Mouse (Mus musculus): ENCODE results near the gene Rpn1. TPM values are rescaled to one million over a fixed set of nuclear protein-coding genes. Genes with fewer than 3 reads are reported as not detected.

Gene Rpn1
- polyA plus RNA-seq, 1 experiment = 222 TPM

- Histone ChIP-seq H3K9ac (ENCODE audit: low read depth, poor library complexity, severe bottlenecking) (no peak overlapping the region), H3K4me3 (ENCODE audit: low read depth, low read length) (no peak overlapping the region), H3K9me3 (replicated peaks; ENCODE audit: control insufficient read depth, insufficient read depth, low read length, poor library complexity, severe bottlenecking) (no peaks in the 10 kb centered on the region), H3K36me3 (ENCODE audit: control insufficient read depth, insufficient read depth, low read length, poor library complexity, severe bottlenecking) (no peaks in the 10 kb centered on the region), H3K27me3 (ENCODE audit: control insufficient read depth, insufficient read depth, low read length, poor library complexity, severe bottlenecking) (no peaks in the 10 kb centered on the region), H3K27ac (ENCODE audit: insufficient read depth, low read length) (no peak overlapping the region), H3K4me1 (ENCODE audit: control insufficient read depth, insufficient read depth, low read length) (no peaks in the 10 kb centered on the region)
- TF ChIP-seq CTCF (IDR thresholded peaks at IDR 0.05; ENCODE audit: low read depth, low read length) (no peak), POLR2A (IDR thresholded peaks at IDR 0.05; ENCODE audit: insufficient read depth, low read length) (no peak), EP300 (IDR thresholded peaks at IDR 0.05; ENCODE audit: insufficient read depth, low read depth, low read length) (no peak)
These were observed 56.0 kb downstream of the Rpn1 start for GRCm38 (mm10) chr6:88140264-88140663.

DNA sequence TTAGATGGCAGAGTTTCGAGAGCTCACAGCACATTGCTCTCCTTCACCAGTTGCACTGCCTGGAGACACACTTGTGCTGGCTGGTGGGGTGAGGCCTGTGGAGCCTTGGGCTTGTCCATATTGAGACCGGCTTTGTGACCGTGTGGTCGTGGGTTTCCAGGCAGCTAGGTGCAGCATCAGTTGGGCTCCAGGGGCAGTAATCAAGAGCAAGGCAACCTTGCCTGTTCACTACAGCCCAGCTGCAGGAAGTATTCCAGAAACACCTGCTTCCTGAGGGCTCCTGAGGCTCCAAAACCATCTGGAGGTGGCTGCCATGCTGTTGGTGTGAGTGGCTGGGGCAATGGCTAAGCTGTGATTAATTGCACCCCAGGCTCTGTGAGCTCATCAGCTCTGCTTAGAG is 61.5 kb downstream of the Rpn1 start:
- Histone ChIP-seq H3K27ac (ENCODE audit: insufficient read depth, low read length) (no peak overlapping the region), H3K27me3 (ENCODE audit: control insufficient read depth, insufficient read depth, low read length, poor library complexity, severe bottlenecking) (no peaks in the 10 kb centered on the region), H3K4me1 (ENCODE audit: control insufficient read depth, insufficient read depth, low read length) (no peaks in the 10 kb centered on the region), H3K9me3 (replicated peaks; ENCODE audit: control insufficient read depth, insufficient read depth, low read length, poor library complexity, severe bottlenecking) (no peaks in the 10 kb centered on the region), H3K4me3 (ENCODE audit: low read depth, low read length) (no peak overlapping the region), H3K36me3 (ENCODE audit: control insufficient read depth, insufficient read depth, low read length, poor library complexity, severe bottlenecking) (no peaks in the 10 kb centered on the region), H3K9ac (ENCODE audit: low read depth, poor library complexity, severe bottlenecking) (no peak overlapping the region)
- TF ChIP-seq POLR2A (IDR thresholded peaks at IDR 0.05; ENCODE audit: insufficient read depth, low read length) (no peak), EP300 (IDR thresholded peaks at IDR 0.05; ENCODE audit: insufficient read depth, low read depth, low read length) (no peak), CTCF (IDR thresholded peaks at IDR 0.05; ENCODE audit: low read depth, low read length) (no peak)

DNA sequence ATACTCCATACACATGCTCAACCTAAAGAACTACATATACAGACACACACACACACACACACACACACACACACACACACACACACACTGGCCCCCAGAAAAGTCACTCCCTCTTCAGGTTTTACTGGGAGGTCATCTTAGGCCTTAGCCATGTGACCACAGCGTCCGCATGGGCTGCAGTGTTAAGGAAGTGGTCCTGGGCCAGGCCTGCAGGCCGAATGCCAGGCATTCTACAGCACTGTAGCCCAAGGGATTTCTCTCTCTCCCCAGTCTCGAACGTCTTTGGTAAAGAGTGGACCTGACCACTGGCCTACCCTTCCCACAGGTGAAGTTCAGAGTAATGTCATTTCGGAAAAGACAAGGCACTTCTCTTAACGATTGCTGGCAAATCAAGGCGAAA is 62.3 kb downstream of the Rpn1 start:
- Histone ChIP-seq H3K36me3 (ENCODE audit: control insufficient read depth, insufficient read depth, low read length, poor library complexity, severe bottlenecking) (no peaks in the 10 kb centered on the region), H3K4me3 (ENCODE audit: low read depth, low read length) (no peak overlapping the region), H3K27me3 (ENCODE audit: control insufficient read depth, insufficient read depth, low read length, poor library complexity, severe bottlenecking) (no peaks in the 10 kb centered on the region), H3K9ac (ENCODE audit: low read depth, poor library complexity, severe bottlenecking) (no peak overlapping the region), H3K9me3 (replicated peaks; ENCODE audit: control insufficient read depth, insufficient read depth, low read length, poor library complexity, severe bottlenecking) (no peaks in the 10 kb centered on the region), H3K27ac (ENCODE audit: insufficient read depth, low read length) (no peak overlapping the region), H3K4me1 (ENCODE audit: control insufficient read depth, insufficient read depth, low read length) (no peaks in the 10 kb centered on the region)
- no peak for TF ChIP-seq EP300 (IDR thresholded peaks at IDR 0.05; ENCODE audit: insufficient read depth, low read depth, low read length)
- no peak for TF ChIP-seq CTCF (IDR thresholded peaks at IDR 0.05; ENCODE audit: low read depth, low read length)
- no peak for TF ChIP-seq POLR2A (IDR thresholded peaks at IDR 0.05; ENCODE audit: insufficient read depth, low read length)

DNA sequence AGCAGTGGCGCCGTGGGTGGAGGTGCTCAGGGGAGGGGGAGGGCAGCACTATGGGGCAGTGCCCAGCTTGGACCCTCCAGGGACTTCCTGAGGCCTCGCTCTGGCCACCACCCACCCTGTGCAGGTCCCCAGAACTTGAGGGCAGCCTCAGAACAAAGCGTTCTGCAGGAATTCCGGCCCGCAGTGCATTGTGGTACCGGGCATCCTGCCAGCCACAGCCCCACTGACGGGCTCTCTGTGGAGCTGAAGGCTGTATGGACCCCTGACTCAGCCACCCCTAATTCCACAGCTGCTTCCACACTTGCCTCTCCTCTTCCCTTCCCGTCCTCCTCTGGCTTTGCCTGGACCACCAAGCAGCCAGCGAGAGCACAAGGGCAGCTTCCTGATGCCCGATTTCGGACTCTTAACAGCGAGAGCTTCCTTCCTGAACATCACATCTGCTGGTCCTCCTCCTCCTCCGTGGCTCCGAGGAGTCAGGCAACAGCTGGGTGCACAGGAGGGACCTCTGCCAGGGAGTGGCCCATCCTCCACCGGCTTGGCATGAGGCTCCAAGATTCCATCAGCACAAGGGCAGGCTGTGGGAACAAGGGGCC is 63.2 kb downstream of the Rpn1 start:
- no peaks in the 10 kb centered on the region for H3K36me3 ChIP-seq (ENCODE audit: control insufficient read depth, insufficient read depth, low read length, poor library complexity, severe bottlenecking)
- TF ChIP-seq POLR2A (IDR thresholded peaks at IDR 0.05; ENCODE audit: insufficient read depth, low read length) = no peak
- TF ChIP-seq CTCF (IDR thresholded peaks at IDR 0.05; ENCODE audit: low read depth, low read length) = no peak
- TF ChIP-seq EP300 (IDR thresholded peaks at IDR 0.05; ENCODE audit: insufficient read depth, low read depth, low read length) = no peak
- H3K9me3 ChIP-seq (replicated peaks; ENCODE audit: control insufficient read depth, insufficient read depth, low read length, poor library complexity, severe bottlenecking) = no peaks in the 10 kb centered on the region
- H3K4me3 ChIP-seq (ENCODE audit: low read depth, low read length) = no peak overlapping the region
- H3K27ac ChIP-seq (ENCODE audit: insufficient read depth, low read length) = no peak overlapping the region
- H3K4me1 ChIP-seq (ENCODE audit: control insufficient read depth, insufficient read depth, low read length) = no peaks in the 10 kb centered on the region
- H3K27me3 ChIP-seq (ENCODE audit: control insufficient read depth, insufficient read depth, low read length, poor library complexity, severe bottlenecking) = no peaks in the 10 kb centered on the region
- no peak overlapping the region for H3K9ac ChIP-seq (ENCODE audit: low read depth, poor library complexity, severe bottlenecking)

- no peak overlapping the region for H3K27ac ChIP-seq (ENCODE audit: insufficient read depth, low read length)
- no peaks in the 10 kb centered on the region for H3K9me3 ChIP-seq (replicated peaks; ENCODE audit: control insufficient read depth, insufficient read depth, low read length, poor library complexity, severe bottlenecking)
- no peaks in the 10 kb centered on the region for H3K27me3 ChIP-seq (ENCODE audit: control insufficient read depth, insufficient read depth, low read length, poor library complexity, severe bottlenecking)
- no peak overlapping the region for H3K9ac ChIP-seq (ENCODE audit: low read depth, poor library complexity, severe bottlenecking)
- no peaks in the 10 kb centered on the region for H3K4me1 ChIP-seq (ENCODE audit: control insufficient read depth, insufficient read depth, low read length)
- no peaks in the 10 kb centered on the region for H3K36me3 ChIP-seq (ENCODE audit: control insufficient read depth, insufficient read depth, low read length, poor library complexity, severe bottlenecking)
- no peak overlapping the region for H3K4me3 ChIP-seq (ENCODE audit: low read depth, low read length)
- no peak for TF ChIP-seq EP300 (IDR thresholded peaks at IDR 0.05; ENCODE audit: insufficient read depth, low read depth, low read length)
- peak; percentile 54 for TF ChIP-seq CTCF (IDR thresholded peaks at IDR 0.05; ENCODE audit: low read depth, low read length)
- no peak for TF ChIP-seq POLR2A (IDR thresholded peaks at IDR 0.05; ENCODE audit: insufficient read depth, low read length)
These were observed 67.1 kb downstream of the Rpn1 start for GRCm38 (mm10) chr6:88151335-88151734.

- Histone ChIP-seq H3K9me3 (replicated peaks; ENCODE audit: control insufficient read depth, insufficient read depth, low read length, poor library complexity, severe bottlenecking) (no peaks in the 10 kb centered on the region), H3K4me3 (ENCODE audit: low read depth, low read length) (no peak overlapping the region), H3K27ac (ENCODE audit: insufficient read depth, low read length) (no peak overlapping the region), H3K36me3 (ENCODE audit: control insufficient read depth, insufficient read depth, low read length, poor library complexity, severe bottlenecking) (no peaks in the 10 kb centered on the region), H3K9ac (ENCODE audit: low read depth, poor library complexity, severe bottlenecking) (no peak overlapping the region; the same call in 1 of the 2 replicates), H3K27me3 (ENCODE audit: control insufficient read depth, insufficient read depth, low read length, poor library complexity, severe bottlenecking) (no peaks in the 10 kb centered on the region), H3K4me1 (ENCODE audit: control insufficient read depth, insufficient read depth, low read length) (no peaks in the 10 kb centered on the region)
- TF ChIP-seq CTCF (IDR thresholded peaks at IDR 0.05; ENCODE audit: low read depth, low read length) = no peak
- TF ChIP-seq EP300 (IDR thresholded peaks at IDR 0.05; ENCODE audit: insufficient read depth, low read depth, low read length) = no peak
- no peak for TF ChIP-seq POLR2A (IDR thresholded peaks at IDR 0.05; ENCODE audit: insufficient read depth, low read length)
These were observed 67.9 kb downstream of the Rpn1 start for GRCm38 (mm10) chr6:88152127-88152705.
